Mouse (Mus musculus) activated CD4-positive, CD25-positive, alpha-beta regulatory T cell, adult 4 months (primary cell): ENCODE results near the gene Bcor. TPM values are rescaled to one million over a fixed set of nuclear protein-coding genes. Genes with fewer than 3 reads are reported as not detected.

ENCODE experiments used
- ATAC-seq: one replicate; pipeline ENCODE4 v1.8.0; 2017
- polyA plus RNA-seq, 2 experiments: library from polyadenylated mRNA; unstranded; fragments of 100-300 nt; shearing (Covaris generic); gene quantifications; one replicate each; pipeline ENCODE4 v1.2.1; 2017

Gene Bcor
- polyA plus RNA-seq: 10 to 100 TPM; 21.6 to 23.6 TPM

DNA sequence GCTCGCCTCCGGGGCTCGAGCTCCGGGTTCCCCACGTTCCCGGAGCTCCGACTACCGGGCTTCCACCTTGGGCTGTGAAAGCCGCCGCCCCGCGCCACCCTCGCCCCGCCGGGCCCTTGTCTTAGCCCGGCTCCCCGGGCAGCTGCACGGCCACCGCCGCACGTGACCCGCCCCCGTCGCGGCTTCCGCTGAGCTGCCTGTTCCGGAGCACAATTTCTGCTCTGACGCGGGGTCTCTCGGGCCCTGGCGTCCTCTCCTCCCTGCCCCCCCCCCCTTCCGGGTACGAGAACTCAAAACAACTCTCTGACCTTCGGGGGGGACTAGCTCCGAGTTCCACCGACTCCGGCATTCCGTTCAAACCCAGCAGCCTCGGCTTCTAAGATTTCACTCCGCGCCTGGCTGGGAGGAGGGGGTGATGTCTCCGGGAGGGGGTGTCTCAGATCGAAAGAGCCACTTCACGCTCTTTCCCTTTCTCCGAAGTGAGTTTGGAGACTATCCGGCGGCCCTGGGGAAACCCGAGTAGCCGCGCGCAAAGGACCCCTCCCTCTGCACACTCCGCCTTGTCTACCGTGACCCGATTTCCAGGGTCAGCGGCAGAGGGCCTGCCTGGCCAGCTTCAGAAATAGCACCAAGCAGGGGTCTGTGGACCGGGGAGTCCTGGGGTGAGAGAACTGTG is at the start of gene Bcor:
TSS of gene Bcor (minus strand) at position 375 of the 676 bp plus-strand sequence.
- ATAC-seq: peak; percentile 7

DNA sequence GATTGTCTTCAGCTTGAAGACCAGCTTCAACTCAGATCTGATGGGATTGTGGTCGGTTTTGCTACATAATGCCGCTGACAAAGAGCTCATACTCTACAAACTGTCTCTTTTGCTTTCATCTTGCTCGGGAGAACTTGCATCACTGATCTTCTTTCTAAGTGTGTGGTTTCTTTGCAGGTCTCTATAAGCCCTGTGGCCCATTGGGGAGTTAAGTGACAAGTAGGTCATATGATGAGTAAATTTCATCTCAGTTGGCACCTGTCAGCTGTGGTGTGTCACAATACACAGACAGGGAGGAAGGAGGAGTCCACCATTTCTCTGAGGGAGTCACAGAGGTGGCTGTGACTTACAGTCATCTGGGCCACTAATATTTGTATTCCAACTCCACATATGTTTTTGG is 42.8 kb upstream of the Bcor start:
- no peak for ATAC-seq

DNA sequence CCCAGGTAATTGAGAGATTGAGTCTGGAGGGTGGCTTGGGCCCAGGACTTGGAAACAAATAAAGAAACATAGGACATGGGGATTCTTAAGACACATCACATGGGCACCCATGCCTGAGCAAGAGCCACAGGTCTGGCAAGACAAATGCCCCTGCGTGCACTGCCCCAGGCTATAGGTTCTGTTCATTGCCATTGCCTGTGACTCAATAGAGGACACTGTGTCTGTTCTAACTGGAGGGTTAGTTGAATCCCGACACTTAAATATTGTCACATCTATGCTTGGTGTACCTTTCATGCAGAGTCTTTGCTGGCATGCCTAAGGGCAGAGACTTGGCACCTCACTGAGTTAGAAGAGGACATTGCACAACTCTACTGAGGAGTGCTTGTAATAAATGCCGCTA is 41.0 kb upstream of the Bcor start:
- no peak for ATAC-seq

DNA sequence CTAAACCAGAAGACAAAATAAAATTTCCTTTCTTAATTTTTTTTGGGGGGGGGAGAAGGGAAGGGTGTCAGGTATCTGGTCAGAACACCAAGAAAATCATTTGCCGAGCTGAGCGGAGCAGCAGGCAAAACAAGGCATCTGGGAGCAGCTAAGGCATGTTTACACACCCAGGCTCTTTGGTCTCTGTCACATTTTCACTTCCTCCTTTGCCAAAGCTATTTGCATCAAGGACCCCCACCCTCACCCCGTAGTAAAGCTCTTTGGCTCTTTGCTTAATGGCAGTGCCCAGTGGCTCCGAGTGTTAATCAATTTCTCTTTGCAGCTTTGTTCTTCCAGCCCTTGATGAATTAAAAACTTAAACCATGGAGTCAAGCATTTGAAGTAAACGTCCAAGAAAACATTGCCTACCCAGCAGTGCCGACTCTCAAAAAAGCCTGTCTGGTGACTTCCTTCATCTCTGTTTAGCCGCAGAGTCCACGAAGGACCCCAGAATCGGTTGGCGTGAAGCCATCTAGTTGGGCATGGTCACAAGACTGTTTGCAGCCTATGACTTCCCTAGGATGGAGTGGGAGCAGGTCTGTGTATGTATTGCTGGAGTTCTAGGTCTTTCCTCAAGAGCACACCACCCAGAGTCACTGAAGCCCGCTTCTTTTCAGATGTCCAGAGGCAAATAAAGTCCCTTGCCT is 35.2 kb upstream of the Bcor start:
- ATAC-seq: no peak

DNA sequence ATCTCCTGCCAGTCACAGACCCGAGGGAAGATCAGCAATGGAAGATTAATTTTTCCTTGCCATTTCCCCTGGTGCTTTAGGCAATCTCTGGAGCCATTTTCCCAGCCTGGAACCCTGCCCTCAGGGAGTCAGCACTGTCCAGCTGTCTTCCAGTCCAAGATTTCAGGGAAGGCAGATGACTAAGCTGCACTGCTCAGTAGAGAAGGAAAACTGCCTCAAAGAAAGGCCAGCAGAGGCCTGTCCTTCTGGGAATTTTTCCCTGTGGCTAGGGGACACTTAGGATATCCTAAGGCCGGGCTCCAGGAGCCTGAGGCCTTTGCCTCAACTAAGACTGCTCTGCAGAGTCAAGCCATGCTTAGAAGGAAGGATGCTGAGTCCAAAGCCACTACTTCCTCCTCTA is 32.2 kb upstream of the Bcor start:
- no peak for ATAC-seq

DNA sequence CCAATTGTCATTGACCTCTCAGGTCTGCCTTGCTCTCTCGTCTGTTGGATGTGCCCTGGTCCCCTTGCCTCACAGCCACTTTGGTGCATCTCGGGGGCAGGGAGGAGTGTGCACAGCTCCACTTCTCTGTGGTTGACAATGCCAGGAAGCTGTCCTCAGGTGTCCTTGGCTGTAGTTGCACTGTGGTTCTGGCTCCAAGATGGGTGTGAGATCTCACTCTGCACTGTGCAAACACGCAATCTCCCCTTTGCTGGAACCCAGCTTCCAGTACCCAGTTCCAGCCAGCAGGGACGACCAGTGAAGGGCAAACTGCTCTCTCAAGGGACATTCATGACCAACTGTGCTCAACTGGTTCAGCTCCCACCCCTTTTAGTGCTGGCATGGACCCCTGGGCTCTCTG is 29.4 kb upstream of the Bcor start:
- ATAC-seq: no peak

DNA sequence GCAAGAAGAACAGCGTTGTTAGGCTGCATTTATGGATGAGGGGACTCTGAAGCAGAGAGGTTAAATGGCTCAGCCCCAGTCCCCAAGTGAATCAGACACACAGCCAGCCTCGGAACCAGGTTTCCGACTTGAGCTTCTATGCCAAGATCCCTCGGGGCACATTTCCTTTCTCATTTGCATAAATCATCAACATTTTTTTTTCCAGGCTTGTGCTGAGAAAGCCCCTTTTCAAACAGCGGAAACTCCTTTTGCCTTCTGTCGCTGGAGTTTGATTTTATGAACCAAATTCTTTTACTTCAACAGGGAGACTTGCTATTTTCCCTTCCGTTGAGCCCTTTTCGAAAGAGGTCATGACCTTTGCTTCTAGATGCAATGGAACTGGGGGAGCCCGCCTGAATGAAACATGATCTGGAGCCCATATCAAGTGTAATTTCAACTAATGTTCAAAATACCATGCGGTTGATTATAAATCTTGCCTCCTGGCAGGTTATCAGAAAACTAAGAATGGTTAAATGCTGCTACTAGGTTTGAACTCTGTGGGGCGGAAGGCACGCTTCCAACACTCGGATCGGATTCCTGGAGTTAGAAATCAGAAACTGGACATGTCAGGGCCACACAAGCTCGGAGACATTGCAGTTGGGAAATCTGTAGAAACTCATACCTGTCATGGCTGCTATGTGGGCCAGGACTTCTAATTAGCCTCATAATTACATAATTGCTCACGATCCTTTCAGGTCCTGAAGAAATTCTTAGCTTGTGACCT is 15.2 kb upstream of the Bcor start:
- peak; percentile 69 for ATAC-seq

DNA sequence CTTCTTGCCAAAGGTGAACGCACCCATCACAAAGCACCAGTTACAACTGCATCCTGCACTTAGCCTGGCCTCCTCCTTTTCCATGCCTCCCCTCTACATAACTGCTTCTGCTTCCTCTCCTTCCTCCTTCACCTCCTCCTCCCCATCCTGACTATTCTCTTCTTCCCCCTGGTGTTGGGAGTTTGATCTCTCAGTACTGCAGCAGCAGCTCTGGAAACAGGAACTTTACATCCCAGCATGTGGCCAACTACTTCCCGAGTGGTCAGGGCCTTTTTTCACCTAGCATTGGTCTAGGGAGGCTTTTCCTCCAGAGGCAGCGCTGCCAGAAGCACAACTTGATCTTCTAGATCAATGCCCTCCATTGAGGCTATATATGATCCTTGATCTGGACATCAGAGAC is 10.0 kb upstream of the Bcor start:
- ATAC-seq: no peak

DNA sequence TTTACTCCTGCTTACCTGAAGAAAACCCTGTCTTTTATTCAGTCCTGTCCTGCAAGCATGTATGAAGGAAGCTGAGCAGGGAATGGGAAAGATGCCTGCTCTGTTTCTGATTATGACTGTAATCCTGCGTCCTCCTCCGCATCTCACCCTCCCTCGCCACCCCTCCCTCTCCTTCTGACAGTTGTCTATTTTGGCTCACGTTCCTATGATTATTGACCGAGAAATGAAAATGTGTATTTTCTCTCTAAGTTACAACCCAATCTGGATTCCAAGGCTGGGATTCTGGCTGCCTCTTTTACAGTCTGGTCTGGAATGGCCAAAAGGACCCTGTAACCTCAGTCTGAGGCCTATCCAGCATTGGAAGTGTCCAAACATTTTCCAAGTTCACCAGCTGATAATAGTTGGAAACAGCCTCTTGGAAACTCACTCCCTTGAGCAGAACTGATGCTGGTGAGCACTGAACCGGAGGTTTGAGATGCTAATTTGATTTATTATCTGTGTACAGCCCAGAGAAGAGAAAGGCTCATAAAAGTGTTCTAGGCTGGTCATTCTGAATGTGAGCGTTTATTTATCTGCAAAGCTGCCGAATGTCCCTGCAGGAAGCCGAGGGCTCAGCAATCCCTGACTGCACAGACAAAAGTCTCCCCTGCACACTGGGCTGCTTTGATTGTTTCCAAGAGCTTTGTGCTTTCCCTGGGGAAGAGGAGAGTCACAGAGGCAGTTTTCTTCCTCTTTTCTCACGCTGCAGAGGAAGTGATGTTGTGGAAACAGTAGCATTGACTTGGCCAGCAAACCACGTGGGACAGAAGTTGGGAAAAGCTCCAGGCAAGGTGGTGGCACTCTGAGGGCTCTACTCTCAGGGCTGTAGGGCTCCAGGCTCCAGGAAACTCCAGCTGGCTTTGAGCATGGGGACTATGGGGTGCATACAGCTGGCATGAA is 4.7 kb upstream of the Bcor start:
- ATAC-seq: no peak

DNA sequence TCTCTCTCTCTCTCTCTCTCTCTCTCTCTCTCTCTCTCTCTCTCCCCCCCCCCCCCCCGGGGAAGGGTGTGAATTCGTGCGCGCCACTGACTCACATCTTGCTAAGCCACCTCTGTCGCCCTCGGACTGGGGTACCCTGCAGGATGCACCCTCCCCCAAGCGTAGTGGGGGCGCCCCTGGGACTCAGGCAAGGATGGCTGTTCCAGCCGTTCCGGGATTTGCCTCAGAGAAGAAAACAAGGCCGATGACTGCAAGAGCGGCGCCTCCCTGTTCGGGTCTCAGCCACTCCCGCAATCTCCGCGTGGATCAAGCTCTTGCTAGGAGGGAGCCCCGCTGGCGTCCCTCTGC is 647 bp downstream of the Bcor start:
- peak; percentile 22 for ATAC-seq

DNA sequence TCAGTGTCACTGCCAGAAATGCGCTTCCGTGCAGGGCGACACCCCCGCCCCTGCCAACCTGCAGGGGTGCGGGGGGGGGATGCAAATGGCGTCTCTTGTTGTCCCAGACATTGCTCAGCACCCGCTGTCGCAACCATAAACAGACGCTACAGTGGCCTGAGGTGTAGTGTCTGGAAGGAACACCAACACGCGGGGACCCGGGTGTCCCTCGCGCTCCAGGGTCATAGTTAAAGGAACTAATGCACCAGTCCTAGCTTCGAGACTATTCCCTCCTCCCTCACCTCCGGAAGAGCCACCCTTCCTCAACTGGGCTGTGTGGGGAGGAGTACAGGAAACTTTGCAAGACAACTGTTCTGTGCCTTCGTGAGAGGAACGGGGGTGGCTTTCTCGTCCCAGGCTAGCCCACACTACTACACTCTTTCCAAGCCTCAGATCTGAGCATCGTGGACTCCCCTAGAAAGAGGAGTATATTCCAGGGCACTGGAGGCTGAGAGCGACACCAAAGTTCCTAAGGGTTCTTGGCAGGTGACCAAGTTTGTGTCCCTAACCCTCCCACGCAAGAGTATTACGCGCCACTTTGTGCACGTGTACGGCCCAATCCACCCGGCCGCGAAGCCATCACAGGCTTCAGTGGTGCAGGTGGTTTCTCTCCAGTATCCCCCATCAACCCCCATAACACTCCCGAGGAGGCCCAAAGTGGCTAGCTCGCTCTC is 1.2 kb downstream of the Bcor start:
- peak; percentile 64 for ATAC-seq

DNA sequence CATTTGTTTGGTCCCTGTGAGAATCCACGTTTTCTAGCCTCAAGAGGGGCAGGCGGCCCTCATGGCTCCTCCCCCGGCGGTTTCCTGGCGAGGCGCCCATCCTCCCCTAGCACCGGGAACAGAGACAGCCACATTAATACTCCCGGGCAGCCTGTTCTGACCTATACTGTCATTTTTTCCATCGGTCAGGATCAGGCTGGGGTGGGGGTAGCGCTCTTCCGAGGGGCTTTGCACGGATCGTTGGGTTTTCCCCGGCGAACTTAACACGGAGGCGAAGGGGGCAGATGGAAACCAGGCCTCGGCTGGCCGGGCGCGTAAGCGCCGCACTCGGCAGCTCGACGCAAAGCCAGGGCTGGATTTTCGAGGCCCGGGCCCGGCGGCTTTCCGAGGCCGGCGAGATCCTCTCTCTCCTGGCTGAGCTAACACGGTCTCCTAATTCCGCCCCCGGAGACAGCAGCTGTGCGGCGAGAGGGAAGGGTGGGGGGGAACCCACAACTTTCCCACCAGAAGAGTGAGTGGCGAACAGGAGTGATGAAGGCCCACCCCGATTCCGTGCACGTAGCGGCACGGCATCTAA is 1.8 kb downstream of the Bcor start:
- ATAC-seq: peak; percentile 5

DNA sequence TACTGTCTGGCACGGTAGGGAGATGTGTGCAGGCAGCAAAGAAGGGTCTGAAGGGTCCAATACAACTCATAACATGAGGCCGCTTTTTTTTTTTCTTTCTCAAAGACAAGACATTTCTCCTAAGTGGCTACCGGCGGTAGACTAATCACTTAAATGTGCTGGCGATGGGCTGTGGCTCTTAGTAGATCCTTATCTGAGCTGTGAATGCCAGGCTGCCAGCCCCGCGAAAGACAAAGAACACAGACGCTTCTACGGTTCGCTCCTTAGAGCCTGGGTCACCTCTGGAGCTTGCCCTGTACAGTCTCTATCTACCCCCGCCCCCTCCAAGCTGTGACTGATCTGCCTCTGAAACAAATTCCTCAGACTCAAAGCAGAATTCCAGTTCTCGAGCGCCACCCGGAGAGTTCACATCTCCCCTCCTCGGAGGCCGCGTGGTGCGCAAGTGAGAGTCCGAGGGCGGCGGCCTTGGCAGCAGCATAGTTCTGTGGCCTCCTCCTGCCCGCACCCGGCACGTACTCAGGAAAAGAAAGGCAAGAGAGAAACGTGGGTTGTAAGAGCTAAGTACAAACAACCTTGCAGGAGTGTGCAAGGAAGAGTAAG is 2.7 kb downstream of the Bcor start:
- ATAC-seq: no peak

DNA sequence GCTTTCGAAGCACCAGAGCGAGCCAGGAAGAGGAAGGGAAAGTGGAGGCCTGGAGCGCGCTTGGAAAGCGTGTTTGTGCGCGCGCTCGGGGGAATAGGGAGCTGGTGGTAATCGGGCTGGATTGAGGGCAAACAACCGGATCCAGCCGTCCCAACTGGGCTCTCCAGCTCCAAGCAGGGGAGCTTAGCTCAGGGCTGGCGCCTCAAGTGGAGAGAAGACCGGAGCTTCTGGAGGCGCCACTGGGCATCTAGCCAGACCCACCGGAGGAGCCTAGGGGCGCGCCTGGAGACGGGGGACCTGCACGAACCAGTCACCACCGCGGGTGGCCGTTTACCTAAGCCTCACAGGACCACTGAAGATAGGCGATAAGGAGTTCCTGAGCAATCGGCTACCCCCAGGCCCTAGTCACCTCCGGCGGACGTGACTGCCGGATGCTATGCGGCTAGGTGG is 4.3 kb downstream of the Bcor start:
- ATAC-seq: no peak

DNA sequence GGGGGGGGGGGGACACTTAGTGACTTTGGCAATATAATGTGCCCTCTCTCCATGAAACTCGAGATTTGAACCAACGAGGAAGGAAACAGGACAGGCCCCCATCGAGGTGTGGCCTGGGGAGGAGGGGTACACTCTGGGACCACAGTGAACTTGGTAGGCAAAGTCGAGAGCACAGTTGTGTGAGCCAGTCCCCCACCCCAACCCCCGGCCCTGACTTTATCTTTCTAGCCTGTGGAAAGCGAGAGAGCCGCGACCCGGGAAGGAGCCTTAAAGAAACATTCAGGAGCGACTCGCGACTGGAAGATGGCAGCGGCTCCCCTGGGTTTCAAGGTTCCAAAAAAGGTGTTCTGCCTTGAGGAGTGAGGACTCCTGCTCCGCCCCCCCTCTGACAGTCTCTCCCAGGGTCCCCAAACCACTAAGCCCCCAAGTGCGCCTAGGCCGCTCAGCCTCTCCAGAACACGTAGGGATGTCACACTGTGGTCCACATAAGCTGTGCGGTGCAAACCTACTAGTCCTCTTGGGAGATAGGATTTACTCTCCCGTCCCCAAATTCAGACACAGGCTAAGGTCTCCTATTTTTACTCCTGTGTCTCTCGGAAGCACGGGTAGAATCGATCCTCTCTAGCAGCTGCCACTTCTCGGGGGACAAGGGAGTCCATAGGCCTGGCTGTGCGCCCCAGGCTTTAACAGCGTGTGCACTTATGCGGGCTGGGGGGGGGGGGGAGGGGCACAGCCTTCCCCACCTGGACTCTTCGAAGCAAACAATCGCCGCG is 4.9 kb downstream of the Bcor start:
- ATAC-seq: no peak

DNA sequence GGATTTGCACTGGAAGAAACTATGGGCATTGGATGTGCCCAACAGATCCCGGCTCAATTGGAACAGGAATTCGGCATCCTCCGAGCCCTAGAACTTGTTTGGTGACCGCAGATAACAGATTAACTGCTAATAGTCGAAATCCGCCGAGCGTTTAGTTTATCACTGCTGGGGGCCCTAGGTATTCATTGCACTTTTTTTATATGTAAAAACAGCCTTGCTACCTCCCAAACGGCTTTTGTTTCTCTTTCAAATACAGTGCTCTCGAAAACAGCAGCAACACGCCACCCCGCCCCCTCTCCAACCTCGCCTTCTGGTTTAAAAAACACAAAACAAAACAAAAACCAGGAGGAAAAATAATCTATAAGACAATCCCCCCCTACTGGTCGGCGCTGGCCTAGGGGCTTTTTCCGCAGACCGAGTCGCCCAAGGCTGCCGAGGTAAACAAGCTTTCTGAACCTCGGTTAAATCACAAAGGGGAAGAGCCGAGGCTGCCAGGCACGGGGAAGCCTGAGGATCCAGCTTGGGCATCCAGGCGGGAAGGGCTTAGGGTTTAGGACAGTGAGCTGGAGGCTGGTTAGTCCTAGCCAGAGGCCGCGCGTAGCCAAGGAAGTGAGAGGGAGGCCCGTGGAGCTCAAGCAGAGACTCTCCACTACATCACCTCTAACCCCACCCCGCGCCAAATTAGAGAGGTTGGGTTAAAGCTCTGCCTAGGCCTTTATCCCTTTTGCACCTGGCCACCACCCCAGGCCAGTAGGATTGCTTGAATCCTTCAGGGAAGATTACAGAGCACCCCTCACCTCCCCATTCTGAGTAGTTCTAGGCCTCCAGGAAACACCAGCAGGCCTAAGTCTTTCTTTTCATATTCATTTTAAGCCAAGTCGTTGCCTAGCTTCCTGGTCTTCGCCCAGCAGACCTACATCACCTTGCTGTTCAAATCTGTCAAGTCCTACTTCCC is 6.7 kb downstream of the Bcor start:
- peak; percentile 26 for ATAC-seq

DNA sequence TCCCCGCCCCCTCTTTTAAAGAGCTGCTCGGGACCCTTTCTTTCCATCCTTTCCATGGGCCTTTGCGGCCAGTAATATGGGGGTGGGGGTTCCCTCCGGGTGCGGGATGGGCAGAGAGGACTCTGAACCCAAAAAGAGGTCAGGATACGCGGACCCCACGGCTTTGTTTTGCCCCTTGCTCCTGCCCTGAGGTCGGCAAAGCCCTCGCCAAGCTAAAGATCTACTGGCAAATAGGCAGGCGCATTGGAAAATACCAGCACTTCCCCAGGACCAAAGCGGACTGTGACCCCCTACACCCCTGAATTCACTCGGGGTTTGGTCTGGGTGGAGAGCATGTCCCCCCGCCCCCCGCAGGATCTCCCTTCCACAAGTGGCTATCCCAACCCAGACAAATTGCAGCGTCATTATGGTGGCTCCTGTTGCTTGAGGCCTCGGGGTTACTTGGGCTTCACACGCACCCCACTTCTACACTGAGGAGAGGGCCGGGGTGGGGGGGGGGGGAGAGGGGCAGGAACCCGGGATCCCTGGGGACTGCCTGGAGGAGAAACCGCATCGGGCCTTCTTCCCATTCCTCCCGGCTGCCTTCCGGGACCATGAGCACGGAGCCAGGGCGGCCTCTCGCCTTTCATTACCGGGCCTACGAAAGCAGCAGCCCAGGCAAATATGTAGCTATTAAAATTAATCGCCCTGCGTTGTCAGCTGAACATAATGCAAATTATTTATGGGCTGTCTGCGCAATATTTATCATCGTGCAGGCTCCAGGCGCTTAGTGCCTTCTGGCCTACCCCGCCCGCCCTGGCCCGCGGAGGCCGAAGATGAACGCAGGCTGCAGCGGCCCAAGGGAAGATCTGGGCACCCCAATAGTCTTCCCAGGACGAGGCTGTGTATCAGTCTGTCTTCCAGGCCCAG is 7.9 kb downstream of the Bcor start:
- no peak for ATAC-seq
